Comparison of ENCODE assay signal across 17 mouse cellular contexts in the genomic region with DNA sequence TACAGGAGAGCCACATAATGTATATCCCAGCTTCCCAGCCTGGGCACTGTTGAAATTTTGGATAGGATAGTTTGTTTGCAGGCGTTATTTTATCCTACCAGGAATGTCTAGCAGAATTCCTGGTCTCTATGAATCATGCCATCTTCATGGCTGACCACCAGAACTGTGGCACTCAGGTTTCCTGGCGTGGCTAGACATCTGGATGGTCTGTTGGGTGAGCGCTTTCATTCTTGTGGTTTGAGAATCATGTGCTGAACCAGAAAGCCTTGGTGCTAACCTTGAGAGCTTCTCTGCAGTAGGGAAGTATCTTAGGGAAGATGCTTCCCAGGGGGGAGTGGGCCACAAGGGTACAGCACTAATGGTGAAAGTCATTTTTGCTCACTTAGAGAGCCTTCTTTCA.
"Had no signal": no experiment of that assay in that cellular context is flagged by ENCODE, and none has a peak within 500 bp of the region (broad histone marks: within the 10 kb centered on the region; RNA-seq: fewer than 3 reads in every experiment).

No protein-coding gene starts in this region.

- DNase-seq: kidney, adult 9 months; kidney, postnatal 14 days; layer of hippocampus, adult 9-11 months; liver, embryonic 13.5 days; lung, adult 2 months; lung, postnatal 14 days; lung, postnatal 4 days; right cerebral cortex, adult 18-20 months; right cerebral cortex, postnatal 14 days; right cerebral cortex, postnatal 4 days; thymus, postnatal 25 days had no signal

- H3K9ac ChIP-seq: liver, embryonic 13.5 days; midbrain, embryonic 13.5 days; neural tube, embryonic 12.5 days; neural tube, embryonic 15.5 days had no signal

- H3K27ac ChIP-seq: layer of hippocampus, adult 2 months; liver, embryonic 13.5 days; midbrain, embryonic 13.5 days; neural tube, embryonic 12.5 days; neural tube, embryonic 15.5 days; stomach, postnatal 0 days had no signal

- H3K9me3 ChIP-seq: liver, embryonic 13.5 days; midbrain, embryonic 13.5 days; neural tube, embryonic 12.5 days; neural tube, embryonic 15.5 days had no signal

- ATAC-seq: midbrain, embryonic 13.5 days; midbrain, embryonic 16.5 days had no signal

- H3K4me3 ChIP-seq: layer of hippocampus, adult 2 months; liver, embryonic 13.5 days; midbrain, embryonic 13.5 days; neural tube, embryonic 12.5 days; neural tube, embryonic 15.5 days had no signal

- H3K27me3 ChIP-seq: liver, embryonic 13.5 days; midbrain, embryonic 13.5 days; neural tube, embryonic 12.5 days; neural tube, embryonic 15.5 days had no signal
